Mouse (Mus musculus): ENCODE results near the gene Mllt6.

DNA sequence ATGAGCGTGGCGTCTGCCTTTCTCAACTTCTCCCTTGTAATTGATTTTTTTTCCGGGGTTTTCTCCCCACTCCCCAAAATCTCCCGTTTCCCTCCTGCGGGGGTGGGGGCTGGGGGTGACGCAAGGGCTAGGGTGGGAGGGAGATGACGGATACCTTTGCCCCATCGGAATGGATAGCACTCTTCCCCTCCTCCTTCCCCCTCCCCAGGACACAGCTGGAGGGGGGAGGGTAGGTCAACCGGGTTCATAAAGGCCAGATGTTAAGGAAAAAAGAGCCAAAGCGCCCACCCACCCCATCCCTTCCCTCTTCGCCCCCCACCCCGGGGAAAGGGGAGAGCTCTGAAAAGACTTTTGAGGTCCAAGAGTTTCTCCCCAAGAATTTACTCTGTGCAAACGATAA is 36.8 kb upstream of the Mllt6 start:
- no peak for TF ChIP-seq ZC3H11A (IDR thresholded peaks at IDR 0.05; ENCODE audit: borderline replicate concordance, low read depth, low read length)
- TF ChIP-seq ZNF384 (IDR thresholded peaks at IDR 0.05; ENCODE audit: low read depth, low read length), result no peak
- no peak for TF ChIP-seq HCFC1 (IDR thresholded peaks at IDR 0.05; ENCODE audit: borderline replicate concordance, insufficient read depth, low read length)

All from ES-E14 (cell line).